Mouse (Mus musculus) myocyte (in vitro differentiated cells): Measurements from ENCODE around the gene Obscn.

ENCODE experiments used
- POLR2A ChIP-seq: IDR thresholded peaks from one replicate; pipeline ENCODE4 v1.6.1; 2011; ENCODE audit warnings: low read depth, mild to moderate bottlenecking, control low read depth, moderate library complexity; ENCODE audit not compliant: insufficient read length
- POLR2AphosphoS2 ChIP-seq: IDR thresholded peaks from one replicate; pipeline ENCODE4 v1.6.1; 2011; ENCODE audit warnings: low read depth, control low read depth; ENCODE audit not compliant: insufficient read length
- REST ChIP-seq: IDR thresholded peaks from one replicate; pipeline ENCODE4 v1.6.1; 2011; ENCODE audit warnings: mild to moderate bottlenecking, control low read depth, moderate library complexity; ENCODE audit not compliant: insufficient read depth, insufficient read length
- SRF ChIP-seq: IDR thresholded peaks from one replicate; pipeline ENCODE4 v1.6.1; 2011; ENCODE audit warnings: low read depth; ENCODE audit not compliant: control insufficient read depth, insufficient read length
- TCF12 ChIP-seq: IDR thresholded peaks from one replicate; pipeline ENCODE4 v1.6.1; 2011; ENCODE audit warnings: mild to moderate bottlenecking, control low read depth; ENCODE audit not compliant: poor library complexity, insufficient read depth, severe bottlenecking
- TCF3 ChIP-seq: IDR thresholded peaks from one replicate; pipeline ENCODE4 v1.6.1; 2011; ENCODE audit warnings: low read depth, control low read depth; ENCODE audit not compliant: insufficient read length
- USF1 ChIP-seq: IDR thresholded peaks from one replicate; pipeline ENCODE4 v1.6.1; 2011; ENCODE audit warnings: low read depth, mild to moderate bottlenecking, control low read depth, moderate library complexity

DNA sequence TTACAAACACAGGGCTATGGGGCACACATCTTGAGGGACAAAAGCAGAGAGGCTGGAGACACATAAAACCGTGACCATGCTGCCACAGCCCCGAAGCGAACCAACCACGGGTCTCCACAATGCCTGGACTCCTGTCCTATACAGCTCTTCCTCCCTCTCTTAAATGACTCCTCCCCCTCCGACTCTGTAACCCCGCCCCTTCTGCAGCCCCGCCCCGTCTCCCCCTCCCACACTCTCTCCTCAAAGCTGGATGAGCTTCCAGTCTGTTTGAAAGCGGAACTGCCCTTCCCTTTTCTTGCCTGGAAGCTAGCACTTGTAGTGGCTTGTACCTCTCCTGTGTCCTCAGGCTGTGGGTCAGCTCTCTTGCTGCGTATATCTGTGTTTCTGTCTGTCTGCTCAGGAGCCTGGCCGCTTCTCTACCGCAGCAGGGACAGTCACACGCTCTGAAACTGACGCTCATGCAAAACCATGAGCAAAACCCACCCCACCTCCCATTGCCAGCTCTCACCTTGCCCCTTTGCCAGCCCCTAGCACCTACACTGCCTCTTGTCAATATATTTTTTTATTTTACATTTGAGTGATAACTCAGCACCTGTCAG lies 5.7 kb upstream of the Obscn start:
- TF ChIP-seq POLR2A (no peak), TCF12 (no peak), USF1 (no peak), SRF (no peak), POLR2AphosphoS2 (no peak), TCF3 (no peak), REST (no peak)
